Mouse (Mus musculus): ENCODE data around the gene Esm1.

DNA sequence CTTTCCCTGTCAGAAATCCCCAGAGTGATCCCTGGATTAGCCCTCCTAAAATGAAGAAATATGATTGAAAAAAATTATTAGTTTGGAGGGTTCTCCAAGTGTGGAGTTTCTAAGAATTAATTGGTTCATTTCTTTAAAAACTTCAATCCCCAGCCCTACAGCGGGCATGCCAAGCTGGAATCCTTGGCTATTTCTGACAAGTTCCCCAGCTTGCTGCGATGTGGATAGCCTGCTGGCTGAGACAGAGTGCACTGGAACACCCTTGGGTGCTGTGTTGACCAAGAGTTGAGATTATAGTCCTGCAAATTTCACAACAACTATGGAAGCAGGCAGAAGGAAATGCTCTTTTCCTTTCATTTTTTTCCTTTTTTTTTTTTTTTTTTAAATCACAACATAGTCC is 7.8 kb upstream of the Esm1 start:
- TF ChIP-seq CTCF (IDR thresholded peaks at IDR 0.05; ENCODE audit: borderline replicate concordance, extremely low read depth, insufficient read depth, insufficient read length), result no peak
- TF ChIP-seq POLR2A (IDR thresholded peaks at IDR 0.05; ENCODE audit: borderline replicate concordance, extremely low read depth, insufficient read depth, insufficient read length, poor library complexity, severe bottlenecking), result no peak
